Mouse (Mus musculus) heart, adult 2 months (tissue): ENCODE measurements at regions not wholly inside any gene's neighbourhood (a gene's known extent, or its start where the extent isn't known, plus 50 kb on each side); places are given as distances from the start of the nearest gene placed in this dataset.

Experiments used
- CTCF ChIP-seq: fragments of 200-600 bp; IDR thresholded peaks from 2 replicates; pipeline ENCODE4 v1.8.1; 2022; ENCODE audit warnings: antibody characterized with exemption, mild to moderate bottlenecking, moderate library complexity
- POLR2A ChIP-seq: fragments of 200-500 bp; IDR thresholded peaks from 2 replicates; pipeline ENCODE4 v1.6.1; 2011; ENCODE audit warnings: mild to moderate bottlenecking, low read depth, low read length, control low read depth; ENCODE audit not compliant: insufficient read depth

GRCm38 (mm10) chr10:119318416-119318815 is 78.6 kb upstream of the Cand1 start:
- no peak for TF ChIP-seq POLR2A
- TF ChIP-seq CTCF = no peak
